Comparison of ENCODE assay signal across 14 mouse cellular contexts in the genomic region with DNA sequence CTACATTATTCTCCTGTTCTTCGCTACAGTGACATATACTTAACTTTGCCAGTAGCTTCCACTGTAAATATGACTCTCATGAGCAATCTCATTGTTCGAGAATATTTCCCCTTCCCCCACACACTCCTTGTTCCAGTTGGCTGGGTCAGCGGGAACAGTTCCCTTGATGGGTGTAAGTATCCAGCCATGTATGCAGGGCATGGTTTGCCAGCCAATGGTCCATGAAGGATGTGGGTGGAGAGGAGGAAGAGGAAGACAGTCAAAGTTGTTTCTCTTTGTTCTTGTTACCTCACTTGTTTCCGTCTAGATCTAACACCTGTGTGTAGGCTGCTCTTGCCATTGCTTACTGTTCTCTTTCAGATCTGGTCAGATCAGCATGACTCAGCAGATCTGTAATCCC.
A peak's percentile ranks its signal among the peaks of the same experiment; 100 is the strongest.
DNase-seq lines count a peak whose midpoint lies in the region; ATAC-seq and TF ChIP-seq lines count a peak whose summit lies in the region.
"Had no signal": no experiment of that assay in that cellular context is flagged by ENCODE, and none has a peak within 500 bp of the region (broad histone marks: within the 10 kb centered on the region; RNA-seq: fewer than 3 reads in every experiment).

No protein-coding gene starts in this region.

- ATAC-seq in hindbrain, embryonic 11.5 days (ENCODE audit: low FRiP score), result no peak
- no peak for ATAC-seq in hindbrain, embryonic 16.5 days
- ATAC-seq in midbrain, embryonic 11.5 days (ENCODE audit: low FRiP score), result peak; percentile 47; the same call in 1 of the 2 replicates
- ATAC-seq in midbrain, postnatal 0 days (ENCODE audit: low FRiP score), result no peak
- ATAC-seq in midbrain, embryonic 16.5 days, result 0 out of 2 replicates have a peak, but pooled peaks have one; percentile 34

- no peak for TF ChIP-seq CTCF in midbrain, postnatal 0 days (IDR thresholded peaks at IDR 0.05)

- WGBS in hindbrain, embryonic 11.5 days, result 70% methylated on average over 4 of the region's 4 CpGs
- WGBS in hindbrain, embryonic 16.5 days, result 63% methylated on average over 4 of the region's 4 CpGs
- WGBS in midbrain, embryonic 11.5 days, result 75% methylated on average over 4 of the region's 4 CpGs
- WGBS in midbrain, postnatal 0 days, result 74% methylated on average over 4 of the region's 4 CpGs
- WGBS in midbrain, embryonic 16.5 days, result 65% methylated on average over 4 of the region's 4 CpGs

- no peak overlapping the region for H3K4me2 ChIP-seq in hindbrain, embryonic 11.5 days (replicated peaks; ENCODE audit: low read depth, low read length)
- no peak overlapping the region for H3K4me2 ChIP-seq in hindbrain, embryonic 16.5 days (ENCODE audit: low read length)
- no peak overlapping the region for H3K4me2 ChIP-seq in midbrain, embryonic 11.5 days
- no peak overlapping the region for H3K4me2 ChIP-seq in midbrain, postnatal 0 days (ENCODE audit: low read depth, low read length, poor library complexity, severe bottlenecking)
- no peak overlapping the region for H3K4me2 ChIP-seq in midbrain, embryonic 16.5 days (ENCODE audit: low read length)
- H3K4me2 ChIP-seq: liver, embryonic 15.5 days had no signal

- H3K4me1 ChIP-seq in hindbrain, embryonic 11.5 days (replicated peaks; ENCODE audit: control insufficient read depth, insufficient read depth, low read length), result no peaks in the 10 kb centered on the region
- peaks cover 7% of the 10 kb centered on the region for H3K4me1 ChIP-seq in hindbrain, embryonic 16.5 days (ENCODE audit: control insufficient read depth, insufficient read depth, low read depth, low read length)
- peaks cover 8% of the 10 kb centered on the region; the same call in 1 of the 2 replicates for H3K4me1 ChIP-seq in midbrain, embryonic 11.5 days (ENCODE audit: control insufficient read depth, insufficient read depth, low read length)
- peaks cover 4% of the 10 kb centered on the region; the same call in 1 of the 2 replicates for H3K4me1 ChIP-seq in midbrain, postnatal 0 days (ENCODE audit: insufficient read depth, low read length)
- no peaks in the 10 kb centered on the region for H3K4me1 ChIP-seq in midbrain, embryonic 16.5 days (ENCODE audit: control insufficient read depth, insufficient read depth, low read length)
- H3K4me1 ChIP-seq: liver, embryonic 15.5 days; megakaryocyte, embryonic 14.5 days had no signal

- no peak overlapping the region for H3K9ac ChIP-seq in hindbrain, embryonic 11.5 days (ENCODE audit: low read depth, low read length)
- H3K9ac ChIP-seq in hindbrain, embryonic 16.5 days (ENCODE audit: low read depth, low read length), result no peak overlapping the region
- no peak overlapping the region for H3K9ac ChIP-seq in midbrain, embryonic 11.5 days (ENCODE audit: low read length)
- H3K9ac ChIP-seq in midbrain, postnatal 0 days (replicated peaks; ENCODE audit: low read length, poor library complexity, severe bottlenecking), result no peak overlapping the region
- no peak overlapping the region for H3K9ac ChIP-seq in midbrain, embryonic 16.5 days (ENCODE audit: low read depth, low read length)
- H3K9ac ChIP-seq: liver, embryonic 15.5 days had no signal

- H3K36me3 ChIP-seq in hindbrain, embryonic 11.5 days (ENCODE audit: control insufficient read depth, insufficient read depth, low read length), result no peaks in the 10 kb centered on the region
- H3K36me3 ChIP-seq in hindbrain, embryonic 16.5 days (ENCODE audit: control insufficient read depth, insufficient read depth, low read length), result no peaks in the 10 kb centered on the region
- no peaks in the 10 kb centered on the region for H3K36me3 ChIP-seq in midbrain, embryonic 11.5 days (ENCODE audit: control insufficient read depth, insufficient read depth, low read length)
- H3K36me3 ChIP-seq in midbrain, postnatal 0 days (ENCODE audit: insufficient read depth, low read length), result no peaks in the 10 kb centered on the region
- H3K36me3 ChIP-seq in midbrain, embryonic 16.5 days (ENCODE audit: control insufficient read depth, insufficient read depth, low read length), result no peaks in the 10 kb centered on the region
- H3K36me3 ChIP-seq: liver, embryonic 15.5 days had no signal

- no peaks in the 10 kb centered on the region for H3K27me3 ChIP-seq in hindbrain, embryonic 11.5 days (ENCODE audit: control insufficient read depth, insufficient read depth, low read length)
- no peaks in the 10 kb centered on the region for H3K27me3 ChIP-seq in hindbrain, embryonic 16.5 days (replicated peaks; ENCODE audit: control insufficient read depth, insufficient read depth, low read length)
- H3K27me3 ChIP-seq in midbrain, embryonic 11.5 days (ENCODE audit: control insufficient read depth, insufficient read depth, low read length), result no peaks in the 10 kb centered on the region
- H3K27me3 ChIP-seq in midbrain, postnatal 0 days (ENCODE audit: insufficient read depth, low read length), result no peaks in the 10 kb centered on the region
- no peaks in the 10 kb centered on the region for H3K27me3 ChIP-seq in midbrain, embryonic 16.5 days (ENCODE audit: control insufficient read depth, insufficient read depth, low read depth, low read length)
- H3K27me3 ChIP-seq: liver, embryonic 15.5 days; megakaryocyte, embryonic 14.5 days had no signal

- 0 out of 2 replicates have a peak overlapping the region, but pooled peaks have one; percentile 42 for H3K27ac ChIP-seq in hindbrain, embryonic 11.5 days (ENCODE audit: low read depth, low read length)
- no peak overlapping the region for H3K27ac ChIP-seq in hindbrain, embryonic 16.5 days (ENCODE audit: low read depth, low read length)
- no peak overlapping the region for H3K27ac ChIP-seq in midbrain, embryonic 11.5 days (ENCODE audit: low read depth, low read length)
- no peak overlapping the region for H3K27ac ChIP-seq in midbrain, postnatal 0 days (ENCODE audit: low read depth, low read length)
- H3K27ac ChIP-seq in midbrain, embryonic 16.5 days (ENCODE audit: low read length), result no peak overlapping the region
- H3K27ac ChIP-seq: liver, embryonic 15.5 days had no signal

- no peaks in the 10 kb centered on the region for H3K9me3 ChIP-seq in hindbrain, embryonic 11.5 days (ENCODE audit: control insufficient read depth, low read length)
- no peaks in the 10 kb centered on the region for H3K9me3 ChIP-seq in hindbrain, embryonic 16.5 days (ENCODE audit: control insufficient read depth, low read length)
- no peaks in the 10 kb centered on the region for H3K9me3 ChIP-seq in midbrain, embryonic 11.5 days (ENCODE audit: control insufficient read depth, low read length)
- no peaks in the 10 kb centered on the region for H3K9me3 ChIP-seq in midbrain, postnatal 0 days (ENCODE audit: low read length)
- H3K9me3 ChIP-seq in midbrain, embryonic 16.5 days (replicated peaks; ENCODE audit: control insufficient read depth, low read length, poor library complexity, severe bottlenecking), result no peaks in the 10 kb centered on the region
- H3K9me3 ChIP-seq: liver, embryonic 15.5 days had no signal

- DNase-seq in hindbrain, embryonic 11.5 days (ENCODE audit: low spot score), result peak; percentile 17
- no peak for DNase-seq in midbrain, embryonic 11.5 days (ENCODE audit: low spot score, missing footprints)
- no peak for DNase-seq in midbrain, postnatal 0 days (ENCODE audit: low spot score)
- DNase-seq in Muller cell, postnatal 12 days (ENCODE audit: inconsistent ontology term), result peak; percentile 44
- no peak for DNase-seq in testis, postnatal 14 days (ENCODE audit: low spot score)
- DNase-seq in right cerebral cortex, postnatal 25 days, result no peak
- DNase-seq: cerebellum, adult 9-10 months; gastrocnemius, postnatal 10 days; lung, postnatal 14 days; thymus, adult 2 months had no signal

- H3K4me3 ChIP-seq in hindbrain, embryonic 11.5 days (ENCODE audit: low read depth, low read length), result no peak overlapping the region
- H3K4me3 ChIP-seq in hindbrain, embryonic 16.5 days (ENCODE audit: low read length), result no peak overlapping the region
- no peak overlapping the region for H3K4me3 ChIP-seq in midbrain, embryonic 11.5 days (ENCODE audit: low read depth, low read length)
- H3K4me3 ChIP-seq in midbrain, postnatal 0 days (ENCODE audit: low read depth, low read length), result no peak overlapping the region
- H3K4me3 ChIP-seq in midbrain, embryonic 16.5 days (ENCODE audit: low read depth, low read length), result no peak overlapping the region
- H3K4me3 ChIP-seq: liver, embryonic 15.5 days; megakaryocyte, embryonic 14.5 days had no signal

Comparison
In these comparisons a context has a peak if more than half of its experiments do, and no peak if none do; other contexts are left out.
1. ATAC-seq: peak in midbrain, embryonic 11.5 days (single experiment) and midbrain, embryonic 16.5 days (single experiment); none in hindbrain, embryonic 11.5 days (single experiment), hindbrain, embryonic 16.5 days (single experiment) and midbrain, postnatal 0 days (single experiment).
2. DNase-seq: peak in hindbrain, embryonic 11.5 days (single experiment) and Muller cell, postnatal 12 days (single experiment); none in midbrain, embryonic 11.5 days (single experiment), midbrain, postnatal 0 days (single experiment), testis, postnatal 14 days (single experiment) and right cerebral cortex, postnatal 25 days (single experiment).